Mouse (Mus musculus) brain, embryonic 14.5 days (tissue): ENCODE data around the gene Thegl.

Source experiments
- CTCF ChIP-seq: fragments of 200-500 bp; IDR thresholded peaks from 2 replicates; pipeline ENCODE4 v1.5.1; 2012; ENCODE audit warnings: inconsistent platforms, mild to moderate bottlenecking, moderate library complexity, borderline replicate concordance; ENCODE audit not compliant: insufficient read depth, insufficient read length; ENCODE audit errors: extremely low read depth
- POLR2A ChIP-seq: fragments of 200-500 bp; IDR thresholded peaks from 2 replicates; pipeline ENCODE4 v1.6.1; 2012; ENCODE audit warnings: mild to moderate bottlenecking, inconsistent platforms, borderline replicate concordance; ENCODE audit not compliant: poor library complexity, insufficient read depth, insufficient read length, severe bottlenecking; ENCODE audit errors: extremely low read depth

DNA sequence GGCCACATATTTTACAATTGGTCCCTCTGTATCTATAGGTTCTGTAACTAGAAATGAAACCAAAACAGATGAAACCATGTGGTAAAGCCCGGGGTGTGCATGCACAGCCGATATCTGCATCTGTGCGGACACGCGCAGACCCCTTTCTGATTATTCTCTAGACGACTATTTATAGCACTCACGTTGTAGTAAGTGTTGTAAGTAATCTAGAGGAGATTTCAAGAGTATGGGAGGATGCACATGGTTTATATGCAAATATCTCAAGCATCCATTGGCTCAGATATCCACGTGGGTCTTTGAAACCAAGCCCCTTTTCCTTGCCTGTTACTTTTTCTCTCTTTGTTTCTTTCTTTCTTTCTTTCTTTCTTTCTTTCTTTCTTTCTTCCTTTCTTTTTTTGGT is 58.0 kb downstream of the Thegl start:
- TF ChIP-seq CTCF = no peak
- TF ChIP-seq POLR2A = no peak
